Mouse (Mus musculus): Measurements from ENCODE around the gene Gimap5. TPM values are rescaled to one million over a fixed set of nuclear protein-coding genes. Genes with fewer than 3 reads are reported as not detected.

Gene Gimap5
- 207 TPM for polyA plus RNA-seq (2017; shearing (Covaris generic))

DNA sequence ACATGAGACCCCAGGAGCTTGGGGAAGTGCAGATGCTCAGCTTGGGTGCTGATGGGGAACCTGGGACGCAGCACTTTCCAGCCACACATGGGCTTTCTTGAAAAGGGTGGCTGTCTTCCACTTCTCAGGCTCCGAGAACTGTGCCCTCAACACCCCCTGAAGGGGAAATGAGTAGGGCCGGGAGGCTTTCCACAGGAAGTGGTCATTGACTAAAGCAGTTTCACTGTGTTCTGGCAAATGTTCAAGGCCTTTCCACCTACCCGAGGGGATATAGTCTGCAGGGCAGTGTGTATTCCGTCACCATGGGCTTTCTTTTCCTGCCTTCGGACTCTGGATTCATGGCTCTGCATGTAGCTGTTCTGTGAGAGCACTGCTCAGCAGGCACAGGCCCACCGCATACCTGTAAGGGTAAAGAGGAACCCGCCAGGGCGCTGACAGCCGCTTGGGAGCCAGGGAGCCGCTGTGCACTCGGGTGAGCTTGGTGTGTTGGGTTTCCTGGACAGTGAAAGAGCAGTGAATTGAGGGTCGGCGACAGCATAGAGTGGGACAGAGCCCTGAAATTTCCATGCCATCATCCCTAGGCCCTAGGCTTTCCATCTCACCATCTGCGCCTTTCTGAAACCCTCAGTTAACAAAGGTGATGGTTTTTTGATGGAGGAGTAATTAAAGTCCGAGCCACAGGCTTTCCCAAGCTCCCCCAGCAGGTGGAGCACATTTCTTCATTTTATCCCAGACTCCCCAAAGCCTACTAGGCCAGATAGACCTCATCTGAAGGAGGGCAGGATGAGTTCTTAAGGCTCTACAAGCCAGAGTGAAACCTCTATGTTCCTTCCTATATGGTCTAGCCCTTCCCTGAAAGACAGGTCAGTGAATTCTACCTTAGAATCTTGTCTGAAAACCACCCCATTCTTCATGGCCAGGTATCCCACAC lies at the start of gene Gimap5:
Gene Gimap5 (plus strand): TSS at position 239 of the 931 bp plus-strand sequence.

GRCm38 (mm10) chr6:48718455-48718854 lies 27.5 kb upstream of the Gimap5 start, which contains the start of the genes Gm28053 and Gimap7:
TSS of gene Gm28053 (plus strand) at chr6:48718607.
TSS of gene Gimap7 (plus strand) at chr6:48718621.

GRCm38 (mm10) chr6:48738961-48739779 lies 6.8 kb upstream of the Gimap5 start, which contains the start of gene Gimap1:
TSS of gene Gimap1 (plus strand) at chr6:48739054.

GRCm38 (mm10) chr6:48770696-48771095 lies 24.7 kb downstream of the Gimap5 start, which contains the start of gene Gimap3:
TSS of gene Gimap3 (minus strand) at chr6:48770851.

Other genes with a start within 250 kb of the Gimap5 start
- 0.24 TPM for gene Atp6v0e2, start 208.6 kb upstream of the Gimap5 start, polyA plus RNA-seq (2017; shearing (Covaris generic))
- 44.5 TPM for gene Lrrc61, start 191.4 kb upstream of the Gimap5 start, polyA plus RNA-seq (2017; shearing (Covaris generic))
- gene Rarres2, start 173.4 kb upstream of the Gimap5 start, polyA plus RNA-seq (2017; shearing (Covaris generic)): 0.17 TPM
- gene Gm45021, start 156.6 kb upstream of the Gimap5 start, polyA plus RNA-seq (2017; shearing (Covaris generic)): not detected
- 2.7 TPM for gene Repin1, start 152.3 kb upstream of the Gimap5 start, polyA plus RNA-seq (2017; shearing (Covaris generic))
- gene Gm44965, start 152.3 kb upstream of the Gimap5 start, polyA plus RNA-seq (2017; shearing (Covaris generic)): not detected
- 9.4 TPM for gene Zfp775, start 144.1 kb upstream of the Gimap5 start, polyA plus RNA-seq (2017; shearing (Covaris generic))
- gene AI854703, start 119.4 kb upstream of the Gimap5 start, polyA plus RNA-seq (2017; shearing (Covaris generic)): 4.3 TPM
- 154 TPM for gene Gimap8, start 99.0 kb upstream of the Gimap5 start, polyA plus RNA-seq (2017; shearing (Covaris generic))
- 297 TPM for gene Gimap9, start 70.1 kb upstream of the Gimap5 start, polyA plus RNA-seq (2017; shearing (Covaris generic))
- 1,429 TPM for gene Gimap4, start 61.6 kb upstream of the Gimap5 start, polyA plus RNA-seq (2017; shearing (Covaris generic))
- 921 TPM for gene Gimap6, start 38.0 kb upstream of the Gimap5 start, polyA plus RNA-seq (2017; shearing (Covaris generic))
- gene Gm28053, start 27.6 kb upstream of the Gimap5 start, polyA plus RNA-seq (2017; shearing (Covaris generic)): 25.5 TPM
- 299 TPM for gene Gimap7, start 27.6 kb upstream of the Gimap5 start, polyA plus RNA-seq (2017; shearing (Covaris generic))
- 563 TPM for gene Gimap1, start 7.1 kb upstream of the Gimap5 start, polyA plus RNA-seq (2017; shearing (Covaris generic))
- gene Gimap3, start 24.7 kb downstream of the Gimap5 start, polyA plus RNA-seq (2017; shearing (Covaris generic)): 2,001 TPM
- 5.5 TPM for gene Tmem176a, start 94.7 kb downstream of the Gimap5 start, polyA plus RNA-seq (2017; shearing (Covaris generic))
- 8.6 TPM for gene Tmem176b, start 95.3 kb downstream of the Gimap5 start, polyA plus RNA-seq (2017; shearing (Covaris generic))
- not detected for gene Aoc1, start 126.7 kb downstream of the Gimap5 start, polyA plus RNA-seq (2017; shearing (Covaris generic))
- gene 1600015I10Rik, start 183.7 kb downstream of the Gimap5 start, polyA plus RNA-seq (2017; shearing (Covaris generic)): not detected
- gene Doxl2, start 228.8 kb downstream of the Gimap5 start, polyA plus RNA-seq (2017; shearing (Covaris generic)): not detected
- not detected for gene Svs1, start 240.7 kb downstream of the Gimap5 start, polyA plus RNA-seq (2017; shearing (Covaris generic))